17 mouse cellular contexts compared by ENCODE assay signal in genomic region chr9:9854791-9855190, GRCm38 (mm10).
"Had no signal": no experiment of that assay in that cellular context is flagged by ENCODE, and none has a peak within 500 bp of the region (broad histone marks: within the 10 kb centered on the region; RNA-seq: fewer than 3 reads in every experiment).

No protein-coding gene starts in this region.

- ATAC-seq: midbrain, embryonic 16.5 days had no signal

- H3K27ac ChIP-seq: midbrain, embryonic 10.5 days; midbrain, embryonic 12.5 days; neural tube, embryonic 13.5 days; neural tube, embryonic 15.5 days; stomach, embryonic 15.5 days; stomach, postnatal 0 days had no signal

- H3K4me3 ChIP-seq: midbrain, embryonic 10.5 days; midbrain, embryonic 12.5 days; myocyte; neural tube, embryonic 13.5 days; neural tube, embryonic 15.5 days; stomach, embryonic 15.5 days had no signal

- H3K27me3 ChIP-seq: midbrain, embryonic 12.5 days; neural tube, embryonic 13.5 days; neural tube, embryonic 15.5 days; stomach, embryonic 15.5 days had no signal

- DNase-seq: lung, adult 18-20 months; lung, embryonic 14.5 days; lung, postnatal 10 days; lung, postnatal 4 days; midbrain, embryonic 14.5 days; right cerebral cortex, postnatal 14 days; thymus, adult 2 months; thymus, postnatal 25 days; thymus, postnatal 4 days had no signal

- H3K9me3 ChIP-seq: midbrain, embryonic 10.5 days; midbrain, embryonic 12.5 days; neural tube, embryonic 13.5 days; stomach, embryonic 15.5 days had no signal

- H3K36me3 ChIP-seq: midbrain, embryonic 10.5 days; midbrain, embryonic 12.5 days; neural tube, embryonic 13.5 days; neural tube, embryonic 15.5 days; stomach, embryonic 15.5 days had no signal

- H3K4me1 ChIP-seq: midbrain, embryonic 10.5 days; midbrain, embryonic 12.5 days; neural tube, embryonic 13.5 days; neural tube, embryonic 15.5 days; stomach, embryonic 15.5 days had no signal

- H3K4me2 ChIP-seq: lung, embryonic 14.5 days; midbrain, embryonic 12.5 days; neural tube, embryonic 13.5 days; neural tube, embryonic 15.5 days; stomach, embryonic 15.5 days had no signal

- H3K9ac ChIP-seq: lung, embryonic 14.5 days; midbrain, embryonic 12.5 days; neural tube, embryonic 13.5 days; neural tube, embryonic 15.5 days; stomach, embryonic 15.5 days had no signal
